Mouse (Mus musculus): Measurements from ENCODE around the gene Gpr180.

The Gpr180 gene

GRCm38 (mm10) chr14:118212188-118212804, 75.3 kb downstream of the Gpr180 start:
- no peak for DNase-seq
